Mouse (Mus musculus): Measurements from ENCODE around the gene Rpl18.

Gene Rpl18

DNA sequence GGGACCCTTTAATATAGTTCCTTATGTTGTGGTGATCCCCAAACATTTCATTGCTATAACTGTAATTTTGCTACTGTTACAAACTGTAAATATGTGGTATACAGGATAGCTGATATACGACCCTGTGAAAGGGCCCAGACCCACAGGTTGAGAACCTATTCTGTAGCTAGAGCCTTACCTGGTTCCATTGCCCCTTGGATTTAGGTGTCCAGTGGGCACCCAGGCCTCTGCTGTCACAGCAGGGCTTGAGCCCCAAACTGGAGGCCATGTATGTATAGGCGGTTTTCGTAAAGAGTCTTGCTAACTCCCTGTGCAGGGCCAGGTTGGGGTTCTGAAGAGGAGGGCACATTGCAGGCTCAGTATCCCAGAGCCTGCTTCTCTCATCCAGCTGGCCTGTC, 1.2 kb downstream of the Rpl18 start:
- TF ChIP-seq GATA4 (IDR thresholded peaks at IDR 0.05; ENCODE audit: insufficient replicate concordance, low read length): no peak

- TF ChIP-seq GATA4 (IDR thresholded peaks at IDR 0.05; ENCODE audit: insufficient replicate concordance, low read length): no peak
These were observed 2.0 kb downstream of the Rpl18 start for GRCm38 (mm10) chr7:45716952-45717917.

DNA sequence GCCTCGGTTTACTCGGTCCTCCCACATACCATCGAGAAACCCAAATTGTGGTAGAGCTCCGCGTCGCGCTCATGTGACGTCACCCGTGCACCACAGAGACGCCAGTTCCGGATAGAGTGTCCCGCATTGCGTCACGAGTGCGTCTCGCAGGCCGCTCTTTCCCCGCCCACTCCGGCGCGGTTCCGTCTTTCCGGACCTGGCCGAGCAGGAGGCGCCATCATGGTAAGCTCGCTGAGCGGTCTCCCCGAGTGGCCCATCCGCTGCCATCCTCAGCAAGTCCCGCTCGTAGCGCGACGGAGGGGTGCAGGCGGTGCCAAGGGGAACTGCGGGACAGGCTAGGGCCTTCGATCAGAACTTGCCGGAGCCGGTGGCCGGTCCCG, 2.7 kb downstream of the Rpl18 start, which contains the start of gene Sphk2:
Sphk2 (minus strand) TSS at position 85 of the 380 bp plus-strand sequence.
- TF ChIP-seq GATA4 (IDR thresholded peaks at IDR 0.05; ENCODE audit: insufficient replicate concordance, low read length): no peak; the same call in 1 of the 2 replicates

- no peak for TF ChIP-seq GATA4 (IDR thresholded peaks at IDR 0.05; ENCODE audit: insufficient replicate concordance, low read length)
These were observed 3.1 kb downstream of the Rpl18 start for GRCm38 (mm10) chr7:45718331-45718730.

- no peak for TF ChIP-seq GATA4 (IDR thresholded peaks at IDR 0.05; ENCODE audit: insufficient replicate concordance, low read length)
These were observed 3.9 kb downstream of the Rpl18 start for GRCm38 (mm10) chr7:45719180-45719579.

GRCm38 (mm10) chr7:45719738-45720412, 4.6 kb downstream of the Rpl18 start:
- TF ChIP-seq GATA4 (IDR thresholded peaks at IDR 0.05; ENCODE audit: insufficient replicate concordance, low read length): no peak

DNA sequence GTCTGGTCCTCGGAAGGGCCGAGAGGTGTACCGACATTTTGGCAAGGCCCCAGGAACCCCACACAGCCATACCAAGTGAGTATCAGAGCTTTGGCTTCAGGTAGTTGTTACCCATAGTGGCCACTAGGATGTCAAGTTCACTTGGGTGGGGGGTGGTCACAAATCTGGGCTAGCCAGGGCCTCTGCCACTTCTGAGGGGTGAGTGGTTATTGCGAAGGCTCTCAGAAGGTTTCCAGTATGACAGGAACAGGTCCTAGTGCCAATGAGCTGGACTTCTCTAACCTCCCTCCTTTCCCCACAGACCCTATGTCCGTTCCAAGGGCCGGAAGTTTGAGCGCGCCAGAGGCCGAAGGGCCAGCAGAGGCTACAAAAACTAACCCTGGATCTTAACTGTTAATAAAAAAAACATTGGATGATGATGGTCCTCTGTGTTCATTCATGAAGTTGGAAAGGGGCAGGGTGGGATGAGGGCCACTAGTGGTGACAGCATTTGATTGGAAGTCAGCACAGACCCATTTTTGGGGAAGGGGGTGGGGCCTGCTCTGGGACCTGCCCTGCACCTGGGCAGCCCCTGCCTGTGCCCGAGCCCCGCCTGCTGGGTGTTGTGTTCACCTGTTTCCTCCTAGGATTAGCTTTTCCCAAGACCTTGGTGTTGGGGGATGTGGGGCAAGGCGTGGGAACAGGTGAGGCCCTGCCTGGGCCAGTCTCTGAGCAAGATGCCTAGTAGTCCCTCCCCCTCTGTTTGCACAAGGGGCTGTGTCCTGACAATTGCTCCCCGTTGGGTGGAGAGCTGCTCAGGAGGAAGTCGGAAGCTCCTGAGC, 5.4 kb downstream of the Rpl18 start, which contains the start of gene Fam83e:
Fam83e (plus strand) TSS at position 800 of the 821 bp plus-strand sequence.
- no peak for TF ChIP-seq GATA4 (IDR thresholded peaks at IDR 0.05; ENCODE audit: insufficient replicate concordance, low read length)

DNA sequence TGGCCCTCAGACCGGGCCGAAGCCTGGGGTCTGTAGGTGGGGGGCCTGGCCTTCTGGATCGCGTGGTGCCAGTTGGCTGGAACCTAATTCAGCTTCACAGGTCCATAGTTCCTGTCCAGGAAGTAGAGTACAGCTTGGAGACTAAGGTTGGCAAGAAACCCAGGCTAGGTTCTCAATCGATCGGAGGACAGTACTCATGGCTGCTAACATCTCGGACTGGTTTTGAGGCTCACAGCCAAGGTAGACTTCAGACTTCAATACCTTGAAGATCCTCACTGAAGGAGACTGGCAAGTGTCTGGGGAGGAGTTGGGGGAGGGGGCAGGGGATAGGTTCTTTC, 5.9 kb downstream of the Rpl18 start:
- TF ChIP-seq GATA4 (IDR thresholded peaks at IDR 0.05; ENCODE audit: insufficient replicate concordance, low read length): no peak

- no peak for TF ChIP-seq GATA4 (IDR thresholded peaks at IDR 0.05; ENCODE audit: insufficient replicate concordance, low read length)
These were observed 6.5 kb downstream of the Rpl18 start for GRCm38 (mm10) chr7:45721642-45722347.

GRCm38 (mm10) chr7:45722348-45722713, 7.1 kb downstream of the Rpl18 start:
- TF ChIP-seq GATA4 (IDR thresholded peaks at IDR 0.05; ENCODE audit: insufficient replicate concordance, low read length): no peak

DNA sequence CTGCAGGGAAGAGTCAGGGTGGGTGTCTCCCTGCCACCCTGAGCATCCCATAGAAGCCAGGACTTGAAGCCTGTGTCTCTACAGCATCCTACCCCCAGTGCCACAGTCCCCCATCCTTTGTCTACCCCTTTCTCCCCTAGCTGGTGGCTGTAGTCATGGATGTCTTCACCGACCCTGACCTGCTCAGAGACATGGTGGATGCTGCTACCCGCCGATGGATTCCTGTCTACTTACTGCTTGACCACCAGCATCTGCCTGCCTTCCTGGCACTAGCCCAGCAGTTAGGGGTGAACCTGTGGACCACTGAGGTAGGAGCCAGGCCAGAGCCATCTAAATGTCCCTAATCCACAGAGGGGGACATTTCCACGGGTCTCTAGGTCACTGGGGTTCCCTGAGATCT, 8.0 kb downstream of the Rpl18 start:
- no peak for TF ChIP-seq GATA4 (IDR thresholded peaks at IDR 0.05; ENCODE audit: insufficient replicate concordance, low read length)

DNA sequence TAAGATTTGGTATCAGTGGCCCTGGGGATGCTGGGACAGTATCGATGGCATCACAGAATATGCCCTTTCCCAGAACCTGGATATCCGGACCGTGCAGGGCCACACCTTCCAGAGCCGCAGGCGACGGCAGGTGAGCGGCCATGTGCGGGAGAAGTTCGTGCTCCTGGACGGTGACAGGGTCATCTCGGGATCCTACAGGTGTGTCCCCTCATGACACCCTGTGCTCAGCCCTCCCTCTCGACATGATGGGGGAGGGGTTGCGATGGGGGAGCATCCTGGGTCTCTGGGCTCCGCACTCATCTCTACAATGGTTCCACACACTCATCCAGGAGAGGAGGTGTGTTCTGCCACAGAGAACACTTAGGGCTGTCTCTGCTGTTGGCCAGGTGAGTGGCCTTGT, 8.5 kb downstream of the Rpl18 start:
- no peak for TF ChIP-seq GATA4 (IDR thresholded peaks at IDR 0.05; ENCODE audit: insufficient replicate concordance, low read length)

DNA sequence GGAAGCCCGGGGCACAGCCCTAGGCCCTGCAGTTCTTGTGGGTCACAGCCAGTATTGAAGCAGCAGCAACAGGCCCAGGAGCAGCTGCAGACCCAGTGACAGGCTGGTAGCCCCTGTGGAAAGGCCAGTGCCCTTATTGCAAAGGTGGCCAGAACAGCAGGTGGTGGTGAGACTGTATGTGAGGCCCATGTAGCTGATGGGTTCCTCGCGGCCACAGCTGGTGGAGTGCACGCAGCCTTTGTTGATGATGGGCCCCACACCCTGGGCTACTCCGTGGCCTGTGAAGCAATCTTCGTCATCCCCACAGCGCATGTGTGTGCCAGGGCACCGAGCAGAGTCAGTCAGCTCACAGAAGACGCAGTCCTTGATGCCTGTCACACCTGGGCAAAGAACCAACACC, 9.9 kb downstream of the Rpl18 start:
- TF ChIP-seq GATA4 (IDR thresholded peaks at IDR 0.05; ENCODE audit: insufficient replicate concordance, low read length): no peak

DNA sequence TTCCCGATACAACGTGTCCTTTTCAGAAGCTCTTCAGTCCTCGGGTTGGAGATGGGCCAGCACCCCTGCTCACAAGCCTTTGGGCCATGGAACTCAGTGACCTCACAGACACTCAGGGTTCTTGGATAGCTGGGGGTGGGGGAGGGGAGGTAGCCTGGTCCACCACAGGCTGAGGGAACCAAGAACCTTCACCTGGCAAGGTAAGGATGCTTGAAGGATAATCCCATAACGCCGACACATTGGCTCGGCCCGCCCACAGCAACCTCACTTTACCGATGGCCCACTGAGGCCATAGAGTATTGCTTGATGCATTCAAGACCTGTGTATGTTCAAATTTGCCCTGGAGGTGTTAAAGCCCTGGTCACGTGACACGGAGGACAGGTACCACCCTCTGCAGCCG, 10.5 kb downstream of the Rpl18 start, which contains the start of gene Spaca4:
Spaca4 (minus strand) TSS at position 101 of the 400 bp plus-strand sequence.
- no peak for TF ChIP-seq GATA4 (IDR thresholded peaks at IDR 0.05; ENCODE audit: insufficient replicate concordance, low read length)

GRCm38 (mm10) chr7:45726419-45726818, 11.2 kb downstream of the Rpl18 start:
- no peak for TF ChIP-seq GATA4 (IDR thresholded peaks at IDR 0.05; ENCODE audit: insufficient replicate concordance, low read length)
